Mouse (Mus musculus) embryonic fibroblast, embryonic 13.5 days (primary cell): ENCODE results near the gene Dpp6.

Source experiments
- CTCF ChIP-seq: IDR thresholded peaks from 2 replicates; pipeline ENCODE4 v1.5.1; 2011; ENCODE audit warnings: mild to moderate bottlenecking, control low read depth, low read length, moderate library complexity, borderline replicate concordance; ENCODE audit not compliant: insufficient read depth
- POLR2A ChIP-seq: IDR thresholded peaks from 2 replicates; pipeline ENCODE4 v1.6.1; 2011; ENCODE audit warnings: low read depth, mild to moderate bottlenecking, control low read depth, low read length, moderate library complexity

DNA sequence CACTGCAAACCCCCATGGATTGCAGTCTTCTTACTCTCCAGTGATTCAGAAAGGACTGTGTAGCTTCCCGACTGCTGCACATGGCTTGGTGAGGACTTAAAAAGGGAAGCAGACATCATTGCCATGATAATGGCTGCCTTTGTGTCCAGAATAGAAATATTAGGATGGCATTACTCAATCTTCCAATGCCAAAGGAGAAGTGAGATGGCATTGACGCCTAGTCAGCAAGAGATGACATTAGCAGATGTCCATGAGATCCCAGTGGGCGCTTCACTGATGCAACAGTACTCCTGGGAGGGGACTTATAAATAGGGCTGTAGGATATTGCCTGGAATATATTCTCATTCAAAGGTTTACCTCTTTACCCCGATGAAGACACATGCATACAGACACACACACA is 368.0 kb downstream of the Dpp6 start:
- TF ChIP-seq CTCF (no peak), POLR2A (no peak)
